Mouse (Mus musculus) kidney, adult 2 months (tissue): ENCODE measurements around the gene Tab2. TPM values are rescaled to one million over a fixed set of nuclear protein-coding genes. Genes with fewer than 3 reads are reported as not detected.

Source experiments
- DNase-seq: peaks from one replicate; pipeline ENCODE4 v3.0.0; 2021
- H3K27ac ChIP-seq: fragments of 200-500 bp; 2 replicates; pipeline ENCODE4 v1.5.1; 2012; ENCODE audit warnings: low read depth, low read length, control low read depth, inconsistent platforms; ENCODE audit not compliant: insufficient read depth
- H3K27me3 ChIP-seq: fragments of 200-500 bp; replicated peaks from 2 replicates; pipeline ENCODE4 v1.6.1; 2012; ENCODE audit warnings: mild to moderate bottlenecking, moderate library complexity, low read length, inconsistent platforms; ENCODE audit not compliant: control insufficient read depth, insufficient read depth
- H3K36me3 ChIP-seq: fragments of 200-500 bp; 2 replicates; pipeline ENCODE4 v1.6.1; 2012; ENCODE audit warnings: mild to moderate bottlenecking, moderate library complexity, low read length, inconsistent platforms; ENCODE audit not compliant: control insufficient read depth, insufficient read depth
- H3K4me1 ChIP-seq: fragments of 200-500 bp; 2 replicates; pipeline ENCODE4 v1.6.1; 2011; ENCODE audit warnings: low read length; ENCODE audit not compliant: control insufficient read depth, insufficient read depth
- H3K4me3 ChIP-seq: fragments of 200-500 bp; 2 replicates; pipeline ENCODE4 v1.5.1; 2011; ENCODE audit warnings: mild to moderate bottlenecking, low read depth, low read length, control low read depth; ENCODE audit not compliant: insufficient read depth
- CTCF ChIP-seq: fragments of 200-500 bp; conservative IDR thresholded peaks from 2 replicates; pipeline ENCODE4 v1.5.1; 2011; ENCODE audit warnings: low read depth, mild to moderate bottlenecking, control low read depth, low read length, moderate library complexity, mixed read lengths; ENCODE audit not compliant: insufficient read depth, insufficient read length
- POLR2A ChIP-seq: fragments of 200-500 bp; IDR thresholded peaks from one replicate; pipeline ENCODE4 v1.6.1; 2011; ENCODE audit warnings: low read depth, low read length, control low read depth
- WGBS: fragments of 180-500 bp; shearing (Covaris S2); methylation state at CpG from one replicate; pipeline ENCODE4 v1.1.7; 2018; 5-methylcytosine and 5-hydroxymethylcytosine counted together
- polyA plus RNA-seq: library from polyadenylated mRNA; depleted of rRNA; stranded (reverse); fragments of >200 nt; gene quantifications from 2 replicates; pipeline ENCODE4 v1.2.3, GENCODE M21; 2012

Gene Tab2
- polyA plus RNA-seq, 1 experiment = 44.1 TPM

DNA sequence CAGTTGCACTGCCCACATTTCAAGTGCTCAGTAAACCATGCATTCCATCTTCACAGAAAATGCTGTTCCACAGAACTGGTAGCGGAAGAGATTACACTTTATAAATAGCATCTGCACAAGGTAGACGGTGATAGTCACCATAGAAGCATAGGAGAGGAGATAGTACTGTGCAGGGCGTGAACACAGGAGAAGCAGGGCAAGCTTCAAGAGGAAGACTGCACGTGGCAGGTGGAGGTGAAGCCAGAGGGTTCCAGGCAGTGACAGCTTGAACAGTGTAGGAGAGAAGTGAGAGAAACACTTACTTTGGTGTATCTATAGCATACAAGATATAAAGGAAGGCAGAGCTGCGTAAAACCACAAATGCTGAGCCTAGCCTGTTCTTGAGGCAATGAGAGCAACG lies 3.0 kb upstream of the Tab2 start:
- 62% methylated on average over 6 of the region's 6 CpGs for WGBS

DNA sequence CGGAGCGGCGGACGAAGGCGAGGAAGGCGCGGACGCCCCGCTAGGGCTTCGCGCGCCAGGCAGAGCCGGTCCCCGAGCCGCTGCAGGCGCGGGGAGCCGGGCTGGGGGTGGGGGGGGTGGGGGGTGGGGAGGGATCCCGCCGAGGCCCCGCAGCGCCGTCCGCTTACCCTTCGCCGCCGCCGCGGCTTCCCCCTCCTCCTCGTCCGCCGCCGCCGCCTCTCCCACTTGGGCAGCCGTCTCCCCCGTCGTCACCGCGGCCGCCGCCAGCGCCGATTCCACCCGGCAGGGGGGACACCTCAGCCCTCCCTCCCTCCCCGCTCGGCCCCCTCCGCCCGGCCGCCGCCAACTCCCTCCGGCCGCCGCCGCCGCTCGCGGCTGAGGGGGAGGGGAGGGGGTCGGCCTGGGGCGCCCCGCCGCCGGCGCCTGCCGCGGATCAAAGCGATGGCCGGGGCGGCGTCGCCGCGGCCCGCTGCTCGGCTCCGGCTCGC lies 352 bp downstream of the Tab2 start:
- H3K36me3 ChIP-seq = no peaks in the 10 kb centered on the region
- H3K27ac ChIP-seq = no peak overlapping the region
- H3K4me3 ChIP-seq = peak overlapping the region; percentile 95
- peaks cover 16% of the 10 kb centered on the region; the same call in 1 of the 2 replicates for H3K4me1 ChIP-seq
- no peaks in the 10 kb centered on the region for H3K27me3 ChIP-seq
- WGBS = under 1% methylated on average over 38 of the region's 76 CpGs
- TF ChIP-seq CTCF (no peak), POLR2A (no peak)
- DNase-seq = no peak

More for the DNA sequence above, 3.0 kb upstream of the Tab2 start:
- Histone ChIP-seq H3K4me3 (no peak overlapping the region), H3K27me3 (no peaks in the 10 kb centered on the region), H3K27ac (no peak overlapping the region), H3K4me1 (peaks cover 3% of the 10 kb centered on the region; the same call in 1 of the 2 replicates), H3K36me3 (no peaks in the 10 kb centered on the region)
- TF ChIP-seq POLR2A (no peak), CTCF (no peak)
- no peak for DNase-seq

DNA sequence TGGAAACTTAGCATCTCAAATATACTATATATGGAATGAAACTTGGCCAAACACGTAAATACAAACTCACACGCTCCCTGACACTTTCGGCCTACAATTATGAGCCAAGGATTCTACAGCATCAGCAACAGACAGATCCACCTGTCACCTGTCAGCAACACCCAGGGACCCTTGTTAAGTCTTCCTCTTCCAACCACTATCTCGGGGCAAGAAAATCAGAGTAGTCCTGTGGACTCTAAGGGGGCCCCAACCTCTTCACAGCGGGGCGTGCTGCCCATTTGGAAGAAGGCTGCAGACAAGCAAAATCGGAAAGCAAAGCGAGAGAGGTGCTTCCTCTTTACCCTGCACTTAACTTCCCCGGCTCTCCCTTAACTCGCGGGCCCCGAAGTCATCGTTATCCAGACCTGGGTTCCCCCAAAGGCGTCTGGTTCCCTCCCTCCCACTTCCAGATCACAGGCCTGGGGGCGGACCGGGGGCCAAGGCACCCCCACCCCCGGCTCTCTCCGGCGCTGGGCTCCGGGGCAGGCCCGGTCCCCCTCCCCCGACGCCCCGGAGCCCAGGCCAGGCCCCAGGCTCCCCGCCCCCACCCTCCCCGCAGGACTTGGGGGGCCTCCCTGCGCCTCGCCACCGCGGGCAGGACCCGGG lies 919 bp downstream of the Tab2 start:
- TF ChIP-seq POLR2A = no peak
- no peak for TF ChIP-seq CTCF
- H3K36me3 ChIP-seq = no peaks in the 10 kb centered on the region
- WGBS = 3% methylated on average over 25 of the region's 31 CpGs
- peak; percentile 36 for DNase-seq
- peak overlapping the region; percentile 95 for H3K4me3 ChIP-seq
- no peaks in the 10 kb centered on the region for H3K27me3 ChIP-seq
- H3K4me1 ChIP-seq = peaks cover 18% of the 10 kb centered on the region; the same call in 1 of the 2 replicates
- peak overlapping the region; percentile 10; the same call in 1 of the 2 replicates for H3K27ac ChIP-seq

DNA sequence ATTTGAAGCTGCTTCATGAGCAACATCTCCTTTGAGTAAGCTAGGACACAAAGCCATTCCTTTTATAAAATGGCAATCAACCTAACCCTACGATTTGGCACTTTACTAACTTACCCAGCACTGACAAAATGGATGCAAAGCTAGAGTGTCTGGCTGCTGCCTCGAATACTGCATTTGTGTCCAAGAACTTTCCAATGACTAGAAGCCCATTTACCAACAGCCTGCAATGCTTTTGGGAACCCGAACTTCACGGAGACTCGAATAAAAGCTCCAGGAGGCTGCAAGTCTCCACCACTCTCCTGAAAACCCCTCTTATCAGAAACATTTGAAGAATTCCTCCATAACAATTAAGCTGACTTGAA lies 1.4 kb downstream of the Tab2 start:
- H3K27ac ChIP-seq = peak overlapping the region; percentile 42; the same call in 1 of the 2 replicates

DNA sequence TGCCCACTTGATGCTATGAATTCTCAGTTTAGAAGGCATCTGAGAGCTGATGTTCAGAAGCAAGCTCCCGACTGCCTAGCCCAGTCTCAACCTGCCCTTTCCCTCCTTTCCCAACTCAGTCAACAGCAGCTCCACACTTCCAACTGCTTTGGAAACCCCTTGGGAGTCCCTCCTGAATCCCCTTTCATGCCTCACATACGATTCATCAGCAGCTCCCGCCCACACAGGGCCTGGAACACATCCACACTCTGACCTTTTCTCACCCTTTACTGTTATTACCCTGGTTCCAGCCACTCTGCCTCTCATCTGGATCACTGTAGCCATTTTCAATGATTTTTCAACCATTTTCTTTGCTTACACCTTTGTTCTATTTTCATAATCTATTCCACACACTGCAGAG lies 13.0 kb downstream of the Tab2 start:
- TF ChIP-seq POLR2A (no peak), CTCF (no peak)
- no peak overlapping the region for H3K27ac ChIP-seq
- H3K4me3 ChIP-seq = no peak overlapping the region
- H3K4me1 ChIP-seq = peaks cover 4% of the 10 kb centered on the region
- no peaks in the 10 kb centered on the region for H3K36me3 ChIP-seq
- WGBS = 25% methylated on average over 3 of the region's 3 CpGs
- DNase-seq = no peak
- no peaks in the 10 kb centered on the region for H3K27me3 ChIP-seq

More for the DNA sequence above, 1.4 kb downstream of the Tab2 start:
- Histone ChIP-seq H3K27me3 (no peaks in the 10 kb centered on the region), H3K4me1 (peaks cover 20% of the 10 kb centered on the region; the same call in 1 of the 2 replicates), H3K36me3 (no peaks in the 10 kb centered on the region), H3K4me3 (peak overlapping the region; percentile 95)
- no peak for TF ChIP-seq CTCF
- no peak for TF ChIP-seq POLR2A
- peak; percentile 12 for DNase-seq
- WGBS = 2% methylated on average over 5 of the region's 5 CpGs

DNA sequence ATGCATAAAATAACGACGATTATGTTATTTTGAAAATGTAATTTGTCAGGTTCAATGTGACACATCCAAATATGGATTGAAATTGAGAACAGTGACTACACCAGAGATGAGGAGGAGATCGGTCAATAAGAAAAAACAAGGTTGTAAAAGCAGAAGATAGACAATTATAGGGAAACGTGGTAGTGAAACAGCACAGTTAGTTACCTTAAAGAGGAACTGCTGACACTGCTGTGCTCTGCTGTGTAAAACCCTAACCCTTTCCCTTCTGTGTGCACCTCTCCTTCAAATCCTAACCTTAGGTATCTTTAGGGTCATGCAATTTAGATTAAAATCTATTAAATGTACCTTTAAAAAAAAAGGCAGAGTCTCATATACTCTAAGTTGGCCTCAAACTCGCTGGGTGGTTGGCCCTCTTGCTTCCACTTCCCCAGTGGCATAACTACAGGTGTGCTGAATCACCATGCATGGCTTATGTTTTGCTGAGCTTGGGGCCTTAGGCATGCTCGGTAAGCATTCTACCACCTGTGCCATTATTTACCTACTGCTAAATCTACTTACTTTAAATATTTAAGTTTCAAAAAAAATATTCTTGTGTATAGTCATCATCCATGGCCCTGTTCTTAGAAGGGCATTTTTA lies 19.4 kb downstream of the Tab2 start:
- WGBS = 50% methylated on average over 6 of the region's 6 CpGs
- H3K4me3 ChIP-seq = no peak overlapping the region
- H3K36me3 ChIP-seq = no peaks in the 10 kb centered on the region
- H3K27me3 ChIP-seq = no peaks in the 10 kb centered on the region
- DNase-seq = no peak
- no peak for TF ChIP-seq POLR2A
- TF ChIP-seq CTCF = no peak
- peaks cover 12% of the 10 kb centered on the region for H3K4me1 ChIP-seq
- H3K27ac ChIP-seq = no peak overlapping the region

DNA sequence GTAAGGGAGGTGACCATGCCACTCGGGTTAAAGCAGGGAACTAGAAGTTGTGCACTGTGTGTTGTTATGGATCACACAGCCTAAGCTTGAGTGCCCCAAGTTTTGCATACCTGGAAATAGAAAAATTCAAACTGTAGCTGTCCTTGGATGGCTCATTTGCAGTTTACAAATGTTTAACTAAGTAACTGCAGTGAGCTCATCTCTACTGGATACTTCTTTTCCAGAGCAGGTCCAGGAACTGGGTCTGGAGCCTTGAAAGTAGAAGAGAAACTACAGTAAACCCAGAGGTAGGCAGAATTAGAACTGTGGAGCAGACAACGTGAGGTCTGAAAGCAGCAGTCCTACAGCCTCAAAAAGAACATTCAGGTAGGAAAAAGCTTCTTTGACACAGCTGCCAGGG lies 23.1 kb downstream of the Tab2 start:
- no peaks in the 10 kb centered on the region for H3K27me3 ChIP-seq
- H3K4me1 ChIP-seq = peaks cover 12% of the 10 kb centered on the region
- H3K4me3 ChIP-seq = no peak overlapping the region
- H3K36me3 ChIP-seq = no peaks in the 10 kb centered on the region
- peak; percentile 39 for DNase-seq
- WGBS = 39% methylated on average over 2 of the region's 2 CpGs
- no peak overlapping the region for H3K27ac ChIP-seq
- no peak for TF ChIP-seq CTCF
- TF ChIP-seq POLR2A = no peak

DNA sequence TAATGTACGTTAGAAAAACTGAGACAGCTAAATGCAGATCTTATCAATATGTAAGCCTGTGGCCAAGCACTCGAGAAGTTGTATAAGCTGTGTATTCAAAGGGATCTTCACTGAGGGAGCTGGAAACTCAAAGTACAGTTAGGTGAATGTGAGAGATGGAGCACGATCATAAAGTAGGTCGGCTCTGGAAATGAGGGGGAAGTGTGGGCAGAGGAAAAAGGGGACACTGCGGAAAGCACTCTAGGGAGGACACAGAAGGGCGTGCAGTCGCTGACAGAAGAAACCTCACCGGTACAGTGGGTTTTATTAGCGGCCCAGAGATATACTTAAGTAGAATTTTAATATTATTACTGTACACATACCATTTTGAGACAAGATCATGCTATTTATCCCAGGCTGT lies 27.0 kb downstream of the Tab2 start:
- TF ChIP-seq CTCF (no peak), POLR2A (no peak)
- no peak overlapping the region for H3K4me3 ChIP-seq
- 65% methylated on average over 9 of the region's 9 CpGs for WGBS
- no peaks in the 10 kb centered on the region; the same call in 1 of the 2 replicates for H3K36me3 ChIP-seq
- no peaks in the 10 kb centered on the region for H3K27me3 ChIP-seq
- no peak for DNase-seq
- no peak overlapping the region for H3K27ac ChIP-seq
- peaks cover 6% of the 10 kb centered on the region for H3K4me1 ChIP-seq
